Mouse (Mus musculus) MEL (cell line): ENCODE results near the gene Hoxa11. TPM values are rescaled to one million over a fixed set of nuclear protein-coding genes. Genes with fewer than 3 reads are reported as not detected.

Experiments
- DNase-seq: peaks from one replicate; pipeline ENCODE4 v3.0.0; 2011; ENCODE audit warnings: low read depth, low spot score
- H3K27ac ChIP-seq: 2 replicates; pipeline ENCODE4 v1.5.1; 2012; ENCODE audit warnings: low read depth, mild to moderate bottlenecking, control low read depth, low read length, moderate library complexity; ENCODE audit not compliant: control insufficient read depth
- H3K27me3 ChIP-seq, 2 experiments: fragments of 150-350 bp in 1 of 2; sonication (generic) in 1 of 2; 2 replicates each; pipeline ENCODE4 v1.6.1; 2012; ENCODE audit warnings: low read length in 2 of 2, mild to moderate bottlenecking in 2 of 2, improper control_type of control experiment in 1 of 2, moderate library complexity in 1 of 2; ENCODE audit not compliant: insufficient read depth in 2 of 2, control insufficient read depth in 1 of 2
- H3K36me3 ChIP-seq, 2 experiments: 2 replicates each; pipeline ENCODE4 v1.6.1; 2012 to 2014; ENCODE audit warnings: low read length in 2 of 2, improper control_type of control experiment in 1 of 2, inconsistent platforms in 1 of 2, mild to moderate bottlenecking in 1 of 2; ENCODE audit not compliant: insufficient read depth in 2 of 2, control insufficient read depth in 1 of 2
- H3K4me1 ChIP-seq, 2 experiments: fragments of 150-350 bp in 1 of 2; sonication (generic) in 1 of 2; 2 replicates each; pipeline ENCODE4 v1.6.1; 2012; ENCODE audit warnings: low read length in 2 of 2, improper control_type of control experiment in 1 of 2, mild to moderate bottlenecking in 1 of 2; ENCODE audit not compliant: insufficient read depth in 2 of 2, control insufficient read depth in 1 of 2
- H3K4me3 ChIP-seq, 2 experiments: fragments of 150-350 bp in 1 of 2; sonication (generic) in 1 of 2; 2 replicates each; pipeline ENCODE4 v1.5.1; 2012; ENCODE audit warnings: low read depth in 2 of 2, low read length in 2 of 2, mild to moderate bottlenecking in 2 of 2, moderate library complexity in 2 of 2, control low read depth in 1 of 2, improper control_type of control experiment in 1 of 2; ENCODE audit not compliant: control insufficient read depth in 1 of 2, insufficient read depth in 1 of 2
- H3K79me2 ChIP-seq: 2 replicates; pipeline ENCODE4 v1.6.1; 2012; ENCODE audit warnings: mild to moderate bottlenecking, low read length, moderate library complexity; ENCODE audit not compliant: control insufficient read depth, poor library complexity, insufficient read depth
- H3K9ac ChIP-seq: 2 replicates; pipeline ENCODE4 v1.6.1; 2012; ENCODE audit warnings: low read depth, mild to moderate bottlenecking, control low read depth, low read length, moderate library complexity; ENCODE audit not compliant: control insufficient read depth, poor library complexity, severe bottlenecking
- H3K9me3 ChIP-seq: fragments of 150-350 bp; sonication (generic); replicated peaks from 2 replicates; pipeline ENCODE4 v1.6.1; 2012; ENCODE audit warnings: mild to moderate bottlenecking, low read length, improper control_type of control experiment, moderate library complexity; ENCODE audit not compliant: insufficient read depth
- CHD1 ChIP-seq: IDR thresholded peaks from 2 replicates; pipeline ENCODE4 v1.6.1; 2012; ENCODE audit warnings: low read depth, mild to moderate bottlenecking, inconsistent platforms, low read length, improper control_type of control experiment
- CTCF ChIP-seq, 3 experiments: IDR thresholded peaks in 2 of 3; conservative IDR thresholded peaks in 1 of 3; 2 replicates each; pipeline ENCODE4 v1.5.1; 2011 to 2012; ENCODE audit warnings: low read length in 3 of 3, low read depth in 2 of 3, mild to moderate bottlenecking in 2 of 3, improper control_type of control experiment in 1 of 3, inconsistent platforms in 1 of 3, mixed read lengths in 1 of 3, moderate library complexity in 1 of 3; ENCODE audit not compliant: control insufficient read depth in 1 of 3, insufficient read depth in 1 of 3, poor library complexity in 1 of 3, severe bottlenecking in 1 of 3
- E2F4 ChIP-seq: IDR thresholded peaks from 2 replicates; pipeline ENCODE4 v1.6.1; 2011; ENCODE audit warnings: low read depth, low read length, improper control_type of control experiment, borderline replicate concordance
- ELF1 ChIP-seq: IDR thresholded peaks from 2 replicates; pipeline ENCODE4 v1.6.1; 2014; ENCODE audit warnings: low read depth, mild to moderate bottlenecking, inconsistent platforms, low read length, improper control_type of control experiment, moderate library complexity
- ETS1 ChIP-seq: IDR thresholded peaks from 2 replicates; pipeline ENCODE4 v1.6.1; 2012; ENCODE audit warnings: low read depth, mild to moderate bottlenecking, inconsistent platforms, low read length, improper control_type of control experiment, moderate library complexity
- GABPA ChIP-seq: IDR thresholded peaks from 2 replicates; pipeline ENCODE4 v1.6.1; 2012; ENCODE audit warnings: low read depth, mild to moderate bottlenecking, inconsistent platforms, low read length, improper control_type of control experiment, moderate library complexity
- GATA1 ChIP-seq: IDR thresholded peaks from 2 replicates; pipeline ENCODE4 v1.6.1; 2011; ENCODE audit warnings: low read depth, low read length, improper control_type of control experiment
- KAT2A ChIP-seq: conservative IDR thresholded peaks from 2 replicates; pipeline ENCODE4 v1.6.1; 2012; ENCODE audit warnings: low read depth, low read length, improper control_type of control experiment, inconsistent platforms
- MAFK ChIP-seq: IDR thresholded peaks from 2 replicates; pipeline ENCODE4 v1.6.1; 2011; ENCODE audit warnings: low read depth, mild to moderate bottlenecking, low read length, improper control_type of control experiment, borderline replicate concordance
- MAX ChIP-seq: IDR thresholded peaks from 2 replicates; pipeline ENCODE4 v1.6.1; 2011; ENCODE audit warnings: low read length, improper control_type of control experiment
- MAZ ChIP-seq: IDR thresholded peaks from 2 replicates; pipeline ENCODE4 v1.6.1; 2012; ENCODE audit warnings: low read depth, mild to moderate bottlenecking, inconsistent platforms, low read length, improper control_type of control experiment
- MXI1 ChIP-seq: IDR thresholded peaks from 2 replicates; pipeline ENCODE4 v1.6.1; 2011; ENCODE audit warnings: mild to moderate bottlenecking, low read depth, low read length, improper control_type of control experiment
- NELFE ChIP-seq: IDR thresholded peaks from 2 replicates; pipeline ENCODE4 v1.6.1; 2011; ENCODE audit warnings: low read depth, low read length, improper control_type of control experiment
- NRF1 ChIP-seq: IDR thresholded peaks from 2 replicates; pipeline ENCODE4 v1.6.1; 2014; ENCODE audit warnings: low read depth, mild to moderate bottlenecking, inconsistent platforms, low read length, improper control_type of control experiment, moderate library complexity; ENCODE audit not compliant: poor library complexity, insufficient read depth, severe bottlenecking
- POLR2AphosphoS2 ChIP-seq: IDR thresholded peaks from 2 replicates; pipeline ENCODE4 v1.6.1; 2011; ENCODE audit warnings: low read length, improper control_type of control experiment
- RAD21 ChIP-seq: IDR thresholded peaks from 2 replicates; pipeline ENCODE4 v1.6.1; 2011; ENCODE audit warnings: mild to moderate bottlenecking, low read depth, low read length, improper control_type of control experiment
- RCOR1 ChIP-seq: IDR thresholded peaks from 2 replicates; pipeline ENCODE4 v1.6.1; 2012; ENCODE audit warnings: low read depth, mild to moderate bottlenecking, inconsistent platforms, low read length, improper control_type of control experiment
- TAL1 ChIP-seq: IDR thresholded peaks from 2 replicates; pipeline ENCODE4 v1.6.1; 2012; ENCODE audit warnings: mild to moderate bottlenecking, inconsistent platforms, low read length, moderate library complexity, mixed read lengths
- TBP ChIP-seq: IDR thresholded peaks from 2 replicates; pipeline ENCODE4 v1.8.0; 2011; ENCODE audit warnings: low read depth, low read length, improper control_type of control experiment
- TCF12 ChIP-seq: IDR thresholded peaks from 2 replicates; pipeline ENCODE4 v1.6.1; 2014; ENCODE audit warnings: low read depth, mild to moderate bottlenecking, inconsistent platforms, low read length, improper control_type of control experiment, moderate library complexity
- UBTF ChIP-seq: IDR thresholded peaks from 2 replicates; pipeline ENCODE4 v1.6.1; 2012; ENCODE audit warnings: low read depth, mild to moderate bottlenecking, inconsistent platforms, low read length, improper control_type of control experiment, moderate library complexity, borderline replicate concordance; ENCODE audit not compliant: insufficient read depth
- ZC3H11A ChIP-seq: IDR thresholded peaks from 2 replicates; pipeline ENCODE4 v1.6.1; 2012; ENCODE audit warnings: low read depth, mild to moderate bottlenecking, inconsistent platforms, low read length, improper control_type of control experiment
- ZKSCAN1 ChIP-seq: IDR thresholded peaks from 2 replicates; pipeline ENCODE4 v1.6.1; 2012; ENCODE audit warnings: low read depth, mild to moderate bottlenecking, inconsistent platforms, low read length, improper control_type of control experiment, moderate library complexity
- ZNF384 ChIP-seq: IDR thresholded peaks from 2 replicates; pipeline ENCODE4 v1.6.1; 2012; ENCODE audit warnings: low read depth, mild to moderate bottlenecking, inconsistent platforms, low read length, improper control_type of control experiment
- polyA plus RNA-seq, 2 experiments: library from polyadenylated mRNA; stranded (reverse) in 1 of 2; unstranded in 1 of 2; fragments of >175 nt in 1 of 2; fragments of >200 nt in 1 of 2; gene quantifications; 2 replicates each; pipeline versions ENCODE4 v1.2.1 to v1.2.4; 2012; ENCODE audit warnings: low replicate concordance in 2 of 2, low read depth in 1 of 2; ENCODE audit not compliant: insufficient read length in 2 of 2, insufficient read depth in 1 of 2, missing spikeins in 1 of 2
- total RNA-seq: library from RNA; depleted of rRNA; stranded (reverse); fragments of 300-350 nt; gene quantifications from 2 replicates; pipeline ENCODE4 v1.2.3, GENCODE M21; 2012

The Hoxa11 gene
- total and polyA plus RNA-seq, 3 experiments = not detected

- no peak for DNase-seq
- no peak overlapping the region for H3K27ac ChIP-seq
- H3K27me3 ChIP-seq = no peaks in the 10 kb centered on the region
- H3K4me3 ChIP-seq = no peak overlapping the region
- H3K36me3 ChIP-seq = no peaks in the 10 kb centered on the region
- H3K9me3 ChIP-seq = no peaks in the 10 kb centered on the region
- TF ChIP-seq MAFK (no peak), RAD21 (no peak), RCOR1 (no peak), ZNF384 (no peak), ETS1 (no peak), CTCF (IDR thresholded peaks at IDR 0.05 in 2 of 3, conservative IDR thresholded peaks at IDR 0.05 in 1 of 3; ENCODE audit: control insufficient read depth in 1 of 3, insufficient read depth in 1 of 3, low read depth in 2 of 3, low read length in 3 of 3, poor library complexity in 1 of 3, severe bottlenecking in 1 of 3) (no peak), E2F4 (no peak), NRF1 (no peak), CHD1 (no peak), MAX (no peak), TCF12 (no peak), ELF1 (no peak), TAL1 (no peak), MAZ (no peak), TBP (no peak)
- TF ChIP-seq, all 39 proteins: peak for 0
- Histone ChIP-seq H3K9ac (no peak overlapping the region), H3K79me2 (no peaks in the 10 kb centered on the region), H3K4me1 (no peaks in the 10 kb centered on the region)
Observed at GRCm38 (mm10) chr6:52249415-52249738, 3.8 kb upstream of the Hoxa11 start.

GRCm38 (mm10) chr6:52248638-52249414 lies 3.2 kb upstream of the Hoxa11 start:
- H3K27me3 ChIP-seq = no peaks in the 10 kb centered on the region
- no peaks in the 10 kb centered on the region for H3K79me2 ChIP-seq
- no peaks in the 10 kb centered on the region for H3K4me1 ChIP-seq
- TF ChIP-seq TCF12 (no peak), ZNF384 (no peak), TAL1 (no peak), ZKSCAN1 (no peak), ZC3H11A (no peak), GABPA (no peak), RAD21 (no peak), MXI1 (no peak), KAT2A (no peak), NELFE (no peak), TBP (no peak), GATA1 (no peak), POLR2AphosphoS2 (no peak), MAZ (no peak), UBTF (no peak), ELF1 (no peak)
- DNase-seq = no peak
- H3K9ac ChIP-seq = no peak overlapping the region
- no peak overlapping the region for H3K27ac ChIP-seq
- H3K9me3 ChIP-seq = no peaks in the 10 kb centered on the region
- no peaks in the 10 kb centered on the region for H3K36me3 ChIP-seq
- H3K4me3 ChIP-seq = no peak overlapping the region
